3 mouse cellular contexts compared by ENCODE assay signal in genomic region chr8:55460790-55461189, GRCm38 (mm10).
A peak's percentile ranks its signal among the peaks of the same experiment; 100 is the strongest.
DNase-seq lines count a peak whose midpoint lies in the region; TF ChIP-seq lines count a peak whose summit lies in the region.
"Not testable (repeated sequence)": the region's sequence is repeated elsewhere in the genome, so short reads cannot be mapped to it uniquely, and the experiment has no call there.

No protein-coding gene starts in this region.

- H3K27me3 ChIP-seq in kidney, adult 2 months (replicated peaks; ENCODE audit: control insufficient read depth, insufficient read depth, low read length), result not testable (repeated sequence)

- not testable (repeated sequence) for TF ChIP-seq POLR2A in kidney, adult 2 months (IDR thresholded peaks at IDR 0.05; ENCODE audit: low read depth, low read length)

- peak; percentile 91 for DNase-seq in heart, adult 11 months
- peak; percentile 0 for DNase-seq in heart, adult 8-10 months (ENCODE audit: low spot score)
- DNase-seq in kidney, adult 2 months, result peak; percentile 2

- not testable (repeated sequence) for H3K27ac ChIP-seq in kidney, adult 2 months (ENCODE audit: insufficient read depth, low read depth, low read length)

- 92% methylated on average over 5 of the region's 5 CpGs for WGBS in kidney, adult 2 months

- H3K36me3 ChIP-seq in kidney, adult 2 months (ENCODE audit: control insufficient read depth, insufficient read depth, low read length), result not testable (repeated sequence)

- H3K4me1 ChIP-seq in kidney, adult 2 months (ENCODE audit: control insufficient read depth, insufficient read depth, low read length), result not testable (repeated sequence)

- TF ChIP-seq CTCF in kidney, adult 2 months (conservative IDR thresholded peaks at IDR 0.05; ENCODE audit: insufficient read depth, insufficient read length, low read depth, low read length), result not testable (repeated sequence)

- not testable (repeated sequence) for H3K4me3 ChIP-seq in kidney, adult 2 months (ENCODE audit: insufficient read depth, low read depth, low read length)

Comparison
In these comparisons a context has a peak if more than half of its experiments do, and no peak if none do; other contexts are left out.
1. DNase-seq: peak in every context shown above with its lines; median percentile 91 in heart, adult 11 months; 2 in kidney, adult 2 months; 0 in heart, adult 8-10 months.